Mouse (Mus musculus): ENCODE data around the gene Lrrfip2.
A peak's percentile ranks its signal among the peaks of the same experiment; 100 is the strongest.

Gene Lrrfip2

GRCm38 (mm10) chr9:111221580-111221979, 104.2 kb downstream of the Lrrfip2 start:
- no peak for DNase-seq (ENCODE audit: low spot score in 2 of 2)

GRCm38 (mm10) chr9:111223406-111223805, 106.0 kb downstream of the Lrrfip2 start:
- no peak for DNase-seq (ENCODE audit: low spot score in 2 of 2)

GRCm38 (mm10) chr9:111228446-111228845, 111.1 kb downstream of the Lrrfip2 start:
- DNase-seq (ENCODE audit: low spot score in 2 of 2) = no peak

GRCm38 (mm10) chr9:111234701-111235100, 117.3 kb downstream of the Lrrfip2 start:
- no peak for DNase-seq (ENCODE audit: low spot score in 2 of 2)

- no peak for DNase-seq (ENCODE audit: low spot score in 2 of 2)
Observed at GRCm38 (mm10) chr9:111237726-111238125, 120.3 kb downstream of the Lrrfip2 start.

GRCm38 (mm10) chr9:111239821-111240220, 122.4 kb downstream of the Lrrfip2 start:
- DNase-seq (ENCODE audit: low spot score in 2 of 2) = no peak

- no peak for DNase-seq (ENCODE audit: low spot score in 2 of 2)
Observed at GRCm38 (mm10) chr9:111243384-111243783, 126.0 kb downstream of the Lrrfip2 start.

GRCm38 (mm10) chr9:111245546-111245945, 128.2 kb downstream of the Lrrfip2 start:
- DNase-seq (ENCODE audit: low spot score in 2 of 2) = no peak

- DNase-seq (ENCODE audit: low spot score in 2 of 2) = no peak
Observed at GRCm38 (mm10) chr9:111247682-111248246, 130.4 kb downstream of the Lrrfip2 start.

GRCm38 (mm10) chr9:111252161-111252869, 134.9 kb downstream of the Lrrfip2 start:
- no peak for DNase-seq (ENCODE audit: low spot score in 2 of 2)

GRCm38 (mm10) chr9:111260360-111260985, 143.1 kb downstream of the Lrrfip2 start:
- DNase-seq (ENCODE audit: low spot score in 2 of 2) = no peak

- no peak for DNase-seq (ENCODE audit: low spot score in 2 of 2)
Observed at GRCm38 (mm10) chr9:111261356-111261755, 144.0 kb downstream of the Lrrfip2 start.

GRCm38 (mm10) chr9:111267998-111268397, 150.6 kb downstream of the Lrrfip2 start:
- DNase-seq (ENCODE audit: low spot score in 2 of 2) = no peak

- DNase-seq (ENCODE audit: low spot score in 2 of 2) = no peak
Observed at GRCm38 (mm10) chr9:111270606-111271005, 153.2 kb downstream of the Lrrfip2 start.

GRCm38 (mm10) chr9:111271056-111271433, 153.7 kb downstream of the Lrrfip2 start:
- DNase-seq (ENCODE audit: low spot score in 2 of 2) = no peak

- DNase-seq (ENCODE audit: low spot score in 2 of 2) = peak; percentile 98 to 99
Observed at GRCm38 (mm10) chr9:111271434-111272160, 154.2 kb downstream of the Lrrfip2 start, which contains the start of the genes Mlh1 and Epm2aip1. Mlh1 (minus strand) TSS chr9:111271791. Epm2aip1 (plus strand) TSS chr9:111271929.

- no peak for DNase-seq (ENCODE audit: low spot score in 2 of 2)
Observed at GRCm38 (mm10) chr9:111272356-111272755, 155.0 kb downstream of the Lrrfip2 start.

GRCm38 (mm10) chr9:111272996-111273785, 155.8 kb downstream of the Lrrfip2 start:
- no peak for DNase-seq (ENCODE audit: low spot score in 2 of 2)

GRCm38 (mm10) chr9:111273958-111274357, 156.6 kb downstream of the Lrrfip2 start:
- no peak for DNase-seq (ENCODE audit: low spot score in 2 of 2)

- no peak for DNase-seq (ENCODE audit: low spot score in 2 of 2)
Observed at GRCm38 (mm10) chr9:111275156-111275555, 157.8 kb downstream of the Lrrfip2 start.

Measured in spleen, postnatal 36 days (tissue).